Mouse (Mus musculus) CH12.LX (cell line): ENCODE measurements around the gene Pon3. TPM values are rescaled to one million over a fixed set of nuclear protein-coding genes. Genes with fewer than 3 reads are reported as not detected.

Experiments used
- DNase-seq: peaks from one replicate; pipeline ENCODE4 v3.0.0-alpha.2; 2013; ENCODE audit errors: extremely low read depth
- H3K27ac ChIP-seq: 2 replicates; pipeline ENCODE4 v1.5.1; 2012; ENCODE audit warnings: low read depth, mild to moderate bottlenecking, control low read depth, moderate library complexity; ENCODE audit not compliant: insufficient read depth
- H3K27me3 ChIP-seq: replicated peaks from 2 replicates; pipeline ENCODE3; 2012; ENCODE audit warnings: inconsistent platforms
- H3K36me3 ChIP-seq, 2 experiments: replicated peaks in 1 of 2; 2 replicates each; pipeline versions ENCODE3 to v1.6.1; 2012; ENCODE audit warnings: inconsistent platforms in 1 of 2, low read length in 1 of 2, mild to moderate bottlenecking in 1 of 2, mixed read lengths in 1 of 2, moderate library complexity in 1 of 2; ENCODE audit not compliant: control insufficient read depth in 1 of 2, insufficient read depth in 1 of 2
- H3K4me1 ChIP-seq, 2 experiments: 2 replicates each; pipeline ENCODE4 v1.6.1; 2012; ENCODE audit warnings: inconsistent platforms in 1 of 2, moderate library complexity in 1 of 2; ENCODE audit not compliant: insufficient read depth in 2 of 2, control insufficient read depth in 1 of 2
- H3K4me2 ChIP-seq: 2 replicates; pipeline ENCODE4 v1.6.1; 2012; ENCODE audit warnings: low read depth, mild to moderate bottlenecking, control low read depth; ENCODE audit not compliant: poor library complexity, insufficient read depth, severe bottlenecking
- H3K4me3 ChIP-seq, 3 experiments: fragments of 150-350 bp in 1 of 3; sonication (generic) in 1 of 3; replicated peaks in 1 of 3; 2 replicates each; pipeline versions ENCODE3 to v1.5.1; 2011 to 2012; ENCODE audit warnings: low read depth in 2 of 3, low read length in 2 of 3, mild to moderate bottlenecking in 2 of 3, moderate library complexity in 2 of 3, control low read depth in 1 of 3, improper control_type of control experiment in 1 of 3, inconsistent platforms in 1 of 3, mixed read lengths in 1 of 3; ENCODE audit not compliant: poor library complexity in 1 of 3
- H3K79me2 ChIP-seq: replicated peaks from 2 replicates; pipeline ENCODE4 v1.6.1; 2012; ENCODE audit warnings: mild to moderate bottlenecking, moderate library complexity; ENCODE audit not compliant: control insufficient read depth, poor library complexity, insufficient read depth, severe bottlenecking; ENCODE audit errors: extremely low read depth
- H3K9ac ChIP-seq: 2 replicates; pipeline ENCODE4 v1.6.1; 2012; ENCODE audit warnings: low read depth, mild to moderate bottlenecking, control low read depth, moderate library complexity; ENCODE audit not compliant: insufficient read depth
- H3K9me3 ChIP-seq: replicated peaks from 2 replicates; pipeline ENCODE3; 2012; ENCODE audit warnings: low read length, inconsistent platforms, mixed read lengths
- BHLHE40 ChIP-seq: IDR thresholded peaks from 2 replicates; pipeline ENCODE4 v1.6.1; 2011; ENCODE audit warnings: mild to moderate bottlenecking, low read depth, low read length, improper control_type of control experiment
- CHD1 ChIP-seq: IDR thresholded peaks from 2 replicates; pipeline ENCODE4 v1.6.1; 2012; ENCODE audit warnings: low read depth, low read length, improper control_type of control experiment, inconsistent platforms
- CTCF ChIP-seq, 2 experiments: IDR thresholded peaks in 1 of 2; conservative IDR thresholded peaks in 1 of 2; 2 replicates each; pipeline ENCODE4 v1.5.1; 2011 to 2012; ENCODE audit warnings: low read depth in 2 of 2, low read length in 2 of 2, improper control_type of control experiment in 1 of 2, inconsistent platforms in 1 of 2, mild to moderate bottlenecking in 1 of 2, moderate library complexity in 1 of 2
- E2F4 ChIP-seq: IDR thresholded peaks from 2 replicates; pipeline ENCODE4 v1.6.1; 2011; ENCODE audit warnings: low read depth, low read length, improper control_type of control experiment; ENCODE audit not compliant: insufficient replicate concordance
- EP300 ChIP-seq: IDR thresholded peaks from 2 replicates; pipeline ENCODE4 v1.6.1; 2011; ENCODE audit warnings: low read length, improper control_type of control experiment
- GABPA ChIP-seq: IDR thresholded peaks from 2 replicates; pipeline ENCODE4 v1.6.1; 2012; ENCODE audit warnings: low read depth, low read length, improper control_type of control experiment, inconsistent platforms; ENCODE audit not compliant: insufficient replicate concordance
- IRF4 ChIP-seq: IDR thresholded peaks from 2 replicates; pipeline ENCODE4 v1.6.1; 2014; ENCODE audit warnings: low read depth, mild to moderate bottlenecking, inconsistent platforms, low read length, improper control_type of control experiment
- MAFK ChIP-seq: IDR thresholded peaks from 2 replicates; pipeline ENCODE4 v1.6.1; 2011; ENCODE audit warnings: low read length, improper control_type of control experiment; ENCODE audit not compliant: insufficient replicate concordance
- MYC ChIP-seq: IDR thresholded peaks from 2 replicates; pipeline ENCODE4 v1.6.1; 2011; ENCODE audit warnings: low read depth, mild to moderate bottlenecking, improper control_type of control experiment, low read length
- POLR2AphosphoS2 ChIP-seq: IDR thresholded peaks from 2 replicates; pipeline ENCODE4 v1.6.1; 2011; ENCODE audit warnings: low read depth, low read length, improper control_type of control experiment
- RCOR1 ChIP-seq: conservative IDR thresholded peaks from 2 replicates; pipeline ENCODE4 v1.6.1; 2012; ENCODE audit warnings: low read depth, mild to moderate bottlenecking, inconsistent platforms, low read length, improper control_type of control experiment
- TBP ChIP-seq: conservative IDR thresholded peaks from 2 replicates; pipeline ENCODE4 v1.6.1; 2011; ENCODE audit warnings: low read depth, low read length, improper control_type of control experiment
- TCF12 ChIP-seq: IDR thresholded peaks from 2 replicates; pipeline ENCODE4 v1.6.1; 2014; ENCODE audit warnings: low read depth, mild to moderate bottlenecking, inconsistent platforms, low read length, improper control_type of control experiment
- USF1 ChIP-seq: IDR thresholded peaks from 2 replicates; pipeline ENCODE4 v1.6.1; 2014; ENCODE audit warnings: low read depth, mild to moderate bottlenecking, inconsistent platforms, low read length, improper control_type of control experiment
- USF2 ChIP-seq: conservative IDR thresholded peaks from 2 replicates; pipeline ENCODE4 v1.6.1; 2011; ENCODE audit warnings: low read depth, low read length, improper control_type of control experiment
- ZC3H11A ChIP-seq: IDR thresholded peaks from 2 replicates; pipeline ENCODE4 v1.6.1; 2012; ENCODE audit warnings: low read depth, mild to moderate bottlenecking, inconsistent platforms, low read length, improper control_type of control experiment
- ZKSCAN1 ChIP-seq: IDR thresholded peaks from 2 replicates; pipeline ENCODE4 v1.6.1; 2012; ENCODE audit warnings: low read depth, inconsistent platforms, low read length, improper control_type of control experiment, borderline replicate concordance
- ZNF384 ChIP-seq: IDR thresholded peaks from 2 replicates; pipeline ENCODE4 v1.6.1; 2012; ENCODE audit warnings: low read depth, low read length, improper control_type of control experiment, inconsistent platforms
- dilution Hi-C: fragments of 300-500 bp; cut with MboI; formaldehyde crosslinking; loops from 2 replicates; pipeline ENCODE4 v1.14.3; 2020; ENCODE audit warnings: low sequenced_read_pairs; ENCODE audit not compliant: extremely low pct_unique_long_range_greater_than_20kb, extremely low pct_ligation_motif_present
- in situ Hi-C: fragments of 300-500 bp; cut with MboI; formaldehyde crosslinking; loops from 3 replicates; pipeline ENCODE4 v1.14.3; 2019; ENCODE audit warnings: low sequenced_read_pairs, low pct_ligation_motif_present, low pct_unique_long_range_greater_than_20kb, mixed read lengths
- polyA plus RNA-seq: library from polyadenylated mRNA; unstranded; fragments of >175 nt; gene quantifications from 2 replicates; pipeline ENCODE4 v1.2.1, GENCODE M21; 2012; ENCODE audit warnings: low read depth; ENCODE audit not compliant: insufficient read length
- total RNA-seq, 2 experiments: library from RNA; depleted of rRNA; stranded (reverse); fragments of 300-350 nt in 1 of 2; fragments of >200 nt in 1 of 2; gene quantifications; 2 replicates each; pipeline ENCODE4 v1.2.3; 2012 to 2014

Pon3 gene
- total and polyA plus RNA-seq, 3 experiments = 13.4 to 33.1 (median 27.5) TPM

GRCm38 (mm10) chr6:5172571-5172970 lies 83.5 kb downstream of the Pon3 start:
- TF ChIP-seq RCOR1 (no peak), IRF4 (no peak), EP300 (no peak), ZC3H11A (no peak), CTCF (conservative IDR thresholded peaks at IDR 0.05 in 1 of 2, IDR thresholded peaks at IDR 0.05 in 1 of 2; ENCODE audit: low read depth in 2 of 2, low read length in 2 of 2) (no peak), ZKSCAN1 (no peak), E2F4 (no peak), MAFK (no peak), USF1 (no peak), TCF12 (no peak), CHD1 (no peak), MYC (no peak), USF2 (no peak), BHLHE40 (no peak), TBP (no peak), GABPA (no peak)
- H3K4me3 ChIP-seq = no peak overlapping the region
- no peaks in the 10 kb centered on the region for H3K4me1 ChIP-seq
- H3K4me2 ChIP-seq = no peak overlapping the region
- H3K79me2 ChIP-seq = no peaks in the 10 kb centered on the region; the same call in 1 of the 2 replicates
- no peak overlapping the region for H3K9ac ChIP-seq
- in situ Hi-C loops (no loop called here), dilution Hi-C loops (no loop called here)
- H3K9me3 ChIP-seq = no peaks in the 10 kb centered on the region
- no peak overlapping the region for H3K27ac ChIP-seq
- no peaks in the 10 kb centered on the region for H3K27me3 ChIP-seq
- no peaks in the 10 kb centered on the region for H3K36me3 ChIP-seq
- no peak for DNase-seq

- Histone ChIP-seq H3K79me2 (no peaks in the 10 kb centered on the region; the same call in 1 of the 2 replicates), H3K4me2 (no peak overlapping the region), H3K4me1 (no peaks in the 10 kb centered on the region), H3K4me3 (no peak overlapping the region), H3K36me3 (no peaks in the 10 kb centered on the region), H3K27ac (no peak overlapping the region), H3K9me3 (no peaks in the 10 kb centered on the region), H3K27me3 (no peaks in the 10 kb centered on the region), H3K9ac (no peak overlapping the region)
- dilution Hi-C loops = no loop called here
- no peak for DNase-seq
- TF ChIP-seq POLR2AphosphoS2 = no peak
- no peak for TF ChIP-seq ZNF384
- in situ Hi-C loops = no loop called here
These were observed 84.7 kb downstream of the Pon3 start for GRCm38 (mm10) chr6:5171418-5171817.

Other genes with a start within 250 kb of the Pon3 start
- gene Pon1, start 62.3 kb downstream of the Pon3 start, total RNA-seq (2012; rRNA removed) = not detected in 2 replicates
- not detected in 2 replicates for gene Pon1, start 62.3 kb downstream of the Pon3 start, total RNA-seq (2014; rRNA removed)
- gene Pon1, start 62.3 kb downstream of the Pon3 start, polyA plus RNA-seq = not detected in 2 replicates
- gene Pon2, start 42.2 kb upstream of the Pon3 start, total RNA-seq (2012; rRNA removed) = 14.2 and 18.5 TPM in 2 replicates
- gene Pon2, start 42.2 kb upstream of the Pon3 start, total RNA-seq (2014; rRNA removed) = 32.0 and 36.9 TPM in 2 replicates
- 35.7 and 36.2 TPM in 2 replicates for gene Pon2, start 42.2 kb upstream of the Pon3 start, polyA plus RNA-seq
- gene Asb4, start 127.1 kb upstream of the Pon3 start, total RNA-seq (2012; rRNA removed) = 0.04 TPM in 2 replicates
- 0.07 and 0.11 TPM in 2 replicates for gene Asb4, start 127.1 kb upstream of the Pon3 start, total RNA-seq (2014; rRNA removed)
- 0.07 TPM in 1 of 2 replicates, not detected in the other for gene Asb4, start 127.1 kb upstream of the Pon3 start, polyA plus RNA-seq
- not detected in 2 replicates for gene Pdk4, start 240.0 kb upstream of the Pon3 start, total RNA-seq (2012; rRNA removed)
- gene Pdk4, start 240.0 kb upstream of the Pon3 start, total RNA-seq (2014; rRNA removed) = not detected in 2 replicates
- not detected in 2 replicates for gene Pdk4, start 240.0 kb upstream of the Pon3 start, polyA plus RNA-seq